Mouse (Mus musculus) bone marrow macrophage, adult 2 months (primary cell): ENCODE results near the gene Slc25a30.

Experiments
- CTCF ChIP-seq: IDR thresholded peaks from 2 replicates; pipeline ENCODE4 v1.5.1; 2012; ENCODE audit warnings: low read depth, mild to moderate bottlenecking, low read length, moderate library complexity
- POLR2A ChIP-seq: IDR thresholded peaks from 2 replicates; pipeline ENCODE4 v1.6.1; 2012; ENCODE audit warnings: mild to moderate bottlenecking, low read depth, low read length, borderline replicate concordance

GRCm38 (mm10) chr14:75834251-75834738, 47.5 kb upstream of the Slc25a30 start:
- TF ChIP-seq POLR2A (peak; percentile 54; the same call in 1 of the 2 replicates), CTCF (no peak)
